Mouse (Mus musculus) ES-Bruce4 (cell line): Measurements from ENCODE around the gene Thbd.

Experiments used
- CTCF ChIP-seq: IDR thresholded peaks from one replicate; pipeline ENCODE4 v1.8.1; 2011; ENCODE audit warnings: low read depth, low read length
- EP300 ChIP-seq: IDR thresholded peaks from 2 replicates; pipeline ENCODE4 v1.6.1; 2011; ENCODE audit warnings: low read depth, low read length; ENCODE audit not compliant: insufficient read depth
- POLR2A ChIP-seq: IDR thresholded peaks from one replicate; pipeline ENCODE4 v1.8.1; 2011; ENCODE audit warnings: low read length; ENCODE audit not compliant: insufficient read depth

DNA sequence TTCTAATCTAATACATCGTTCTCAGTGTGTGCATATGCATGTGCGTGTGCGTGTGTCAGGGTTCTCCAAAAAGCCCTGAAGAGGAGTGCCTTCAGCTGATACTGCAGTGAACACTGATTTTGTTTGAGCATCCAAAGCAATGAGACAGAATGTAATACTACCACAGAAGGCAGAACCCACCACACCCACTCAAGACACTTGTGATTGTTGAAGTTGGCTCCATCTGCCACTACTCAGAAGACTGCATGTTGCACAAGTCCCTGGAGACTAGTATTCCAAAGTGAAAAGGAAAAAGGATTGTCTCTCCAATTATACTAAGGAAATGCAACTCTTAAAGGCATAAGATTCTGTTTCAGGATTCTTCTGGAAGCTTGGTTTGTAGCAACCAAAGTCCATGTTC lies 43.5 kb downstream of the Thbd start:
- TF ChIP-seq POLR2A: no peak
- TF ChIP-seq CTCF: no peak
- no peak for TF ChIP-seq EP300
